Mouse (Mus musculus) kidney, postnatal 36 days (tissue): Measurements from ENCODE around the gene Kdr.
A peak's percentile ranks its signal among the peaks of the same experiment; 100 is the strongest.

Experiments used
- DNase-seq, 2 experiments: peaks; one replicate each; pipeline ENCODE4 v3.0.0; 2021 to 2022; ENCODE audit warnings: mixed read lengths in 2 of 2

Gene Kdr

DNA sequence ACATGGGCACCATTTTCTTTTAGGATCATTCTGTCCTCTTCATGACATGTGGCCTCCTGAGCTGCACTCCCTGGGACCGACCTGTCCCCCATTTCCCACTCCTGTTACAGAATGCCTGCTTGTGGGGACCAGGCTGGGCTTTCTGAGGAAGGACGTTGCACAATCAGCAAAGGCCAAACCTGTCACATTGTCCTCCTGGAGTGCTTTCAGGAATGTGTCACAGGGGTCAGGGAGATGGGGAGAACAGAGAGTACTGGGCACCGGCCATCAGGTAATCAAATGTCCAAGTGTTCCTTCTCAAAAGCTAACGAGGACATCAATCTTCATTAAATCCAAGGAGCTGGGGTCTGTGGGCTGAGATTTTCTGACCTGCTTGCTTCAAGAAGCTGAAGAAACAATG, 72.2 kb downstream of the Kdr start:
- DNase-seq = peak; percentile 43 to 77

DNA sequence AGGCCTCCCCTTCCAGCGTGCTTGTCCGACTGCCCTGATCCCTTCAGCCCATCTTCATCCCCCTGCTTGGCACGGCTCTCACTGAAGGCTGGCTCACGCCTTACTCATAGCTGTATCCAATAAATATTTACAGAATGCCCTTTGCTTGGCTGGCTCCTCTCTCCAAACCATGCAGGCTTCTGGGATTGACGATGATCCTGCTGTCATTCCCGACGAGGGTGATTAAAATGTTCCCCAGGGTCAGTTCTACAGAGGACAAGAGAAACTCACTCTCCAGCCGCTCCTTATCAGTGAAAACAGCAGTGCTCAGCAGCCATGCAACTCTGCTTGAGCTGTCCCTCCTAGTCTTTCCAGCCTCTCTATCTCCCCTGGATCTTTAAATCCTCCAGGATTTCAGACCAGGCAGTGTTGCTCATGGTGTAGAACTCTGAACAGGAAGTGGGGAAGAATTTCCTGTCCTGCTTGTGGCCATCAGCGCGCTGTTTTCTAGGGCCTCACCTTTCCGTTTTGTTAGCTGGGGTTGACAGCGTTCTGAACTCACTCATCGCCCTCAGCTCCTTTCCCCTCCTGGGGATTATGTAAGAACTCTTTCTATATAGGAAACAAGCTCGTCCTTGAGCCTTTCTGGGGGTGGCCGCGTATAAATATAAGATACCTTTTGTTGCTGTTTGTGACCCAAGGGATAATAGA, 77.9 kb downstream of the Kdr start:
- DNase-seq = peak in 1 of 2 experiments; percentile 57

DNA sequence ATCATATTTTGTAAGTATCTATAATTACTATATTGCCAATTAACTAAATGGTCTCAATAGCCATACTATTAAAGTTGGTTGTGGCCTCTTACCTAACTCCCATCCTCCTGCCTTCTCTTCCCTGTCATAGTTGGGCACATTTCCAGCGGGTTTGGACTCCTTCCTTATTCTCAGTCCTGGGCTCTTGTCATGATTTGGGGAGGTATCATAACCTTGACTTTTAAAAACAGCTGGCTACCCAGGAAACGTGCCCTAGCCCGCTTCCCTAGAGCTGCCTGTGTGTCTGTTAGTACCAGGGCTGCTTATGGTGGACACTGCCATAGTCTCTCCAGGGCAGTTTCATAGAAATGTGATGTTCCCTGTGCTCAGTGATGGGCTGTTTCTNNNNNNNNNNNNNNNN, 82.9 kb downstream of the Kdr start:
- no peak for DNase-seq

DNA sequence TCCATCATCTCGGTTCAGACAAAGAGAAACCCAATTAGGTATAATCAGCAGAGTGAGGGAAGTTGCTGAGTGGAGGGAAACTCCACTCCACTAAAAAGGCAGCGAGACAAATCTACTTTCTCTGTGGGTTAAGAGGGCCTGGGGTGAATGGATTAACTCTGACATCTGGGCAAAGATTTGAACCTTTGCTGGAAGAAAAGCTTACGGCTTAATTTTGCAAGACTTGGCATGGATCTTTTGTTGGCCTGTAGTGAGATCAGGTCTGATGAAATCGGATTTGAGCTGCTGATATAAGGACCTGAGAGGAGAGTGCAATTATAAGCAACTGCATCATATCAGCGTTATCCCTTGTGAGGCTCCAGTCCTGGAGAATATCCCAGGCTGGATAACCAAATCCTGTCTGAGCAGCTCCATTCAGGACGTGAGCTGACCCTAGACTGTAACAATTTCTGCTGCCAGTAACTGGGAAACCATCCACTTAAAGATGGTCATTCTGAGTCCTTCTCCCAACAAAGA, 85.2 kb downstream of the Kdr start:
- no peak for DNase-seq
